In genomic region chr10:82860929-82861315, GRCm38 (mm10) we compare ENCODE assay signal across 8 mouse cellular contexts. TPM values are rescaled to one million over a fixed set of nuclear protein-coding genes. Genes with fewer than 3 reads are reported as not detected.
DNase-seq lines count a peak whose midpoint lies in the region; ATAC-seq lines count a peak whose summit lies in the region.

No protein-coding gene starts in this region.

- 13% methylated on average over 8 of the region's 8 CpGs for WGBS in liver, embryonic 13.5 days (ENCODE audit: insufficient replicate concordance)

- DNase-seq in cerebellum, postnatal 25 days = peak; percentile 13 to 23
- DNase-seq in cerebellum, adult 9-11 months = no peak
- peak; percentile 37 for DNase-seq in thymus, postnatal 0 days (ENCODE audit: low spot score)
- DNase-seq in thymus, postnatal 10 days (ENCODE audit: low spot score in 2 of 2) = no peak
- no peak for DNase-seq in liver, embryonic 13.5 days
- peak; percentile 36 for DNase-seq in thymus, postnatal 4 days
- no peak for DNase-seq in layer of hippocampus, adult 11-12 months (ENCODE audit: low spot score)

- peak overlapping the region; percentile 83 for H3K4me2 ChIP-seq in liver, embryonic 13.5 days

- no peaks in the 10 kb centered on the region for H3K27me3 ChIP-seq in liver, embryonic 13.5 days

- H3K9me3 ChIP-seq in liver, embryonic 13.5 days (replicated peaks) = no peaks in the 10 kb centered on the region

- H3K9ac ChIP-seq in liver, embryonic 13.5 days = peak overlapping the region; percentile 91

- H3K4me3 ChIP-seq in liver, embryonic 13.5 days (replicated peaks) = peak overlapping the region; percentile 81

- peak overlapping the region; percentile 93 for H3K27ac ChIP-seq in liver, embryonic 13.5 days

- peaks cover 32% of the 10 kb centered on the region for H3K36me3 ChIP-seq in liver, embryonic 13.5 days

- no peak for ATAC-seq in liver, embryonic 13.5 days (ENCODE audit: low read depth)
- ATAC-seq in erythroid progenitor cell, adult 5-6 weeks (replicated peaks; ENCODE audit: low FRiP score, poor library complexity, severe bottlenecking) = no peak

- H3K4me1 ChIP-seq in liver, embryonic 13.5 days (replicated peaks) = peaks cover 60% of the 10 kb centered on the region

RNA-seq across cellular contexts. Expression of gene Eid3, which starts 5.5 kb away (rescaled TPM):
- polyA plus RNA-seq in thymus, postnatal 0 days (2015; fragmentation: Nextera tagmentation; extraction: Ambion mirVana) = 0.19 and 0.27 TPM in 2 replicates
- polyA plus RNA-seq in liver, embryonic 13.5 days (2015; fragmentation: Nextera tagmentation; extraction: Ambion mirVana) = 0.22 and 0.28 TPM in 2 replicates
- total RNA-seq in erythroid progenitor cell, adult 5-6 weeks (2015; ENCODE audit: low replicate concordance) = 4.2 TPM in 1 of 2 replicates, not detected in the other
- 6.6 and 9.4 TPM in 2 replicates for total RNA-seq in erythroid progenitor cell, adult 5-6 weeks (2017; ENCODE audit: low replicate concordance)

RNA-seq across cellular contexts. Expression of gene Txnrd1, which starts 27.2 kb away (rescaled TPM):
- 58.5 and 61.6 TPM in 2 replicates for polyA plus RNA-seq in thymus, postnatal 0 days (2015; fragmentation: Nextera tagmentation; extraction: Ambion mirVana)
- 67.9 and 78.2 TPM in 2 replicates for polyA plus RNA-seq in liver, embryonic 13.5 days (2015; fragmentation: Nextera tagmentation; extraction: Ambion mirVana)
- total RNA-seq in erythroid progenitor cell, adult 5-6 weeks (2015; ENCODE audit: low replicate concordance) = 26.7 and 38.1 TPM in 2 replicates
- total RNA-seq in erythroid progenitor cell, adult 5-6 weeks (2017; ENCODE audit: low replicate concordance) = 38.2 and 56.8 TPM in 2 replicates

Comparison
In these comparisons a context has a peak if more than half of its experiments do, and no peak if none do; other contexts are left out.
1. DNase-seq: peak in cerebellum, postnatal 25 days (2 of 2), thymus, postnatal 0 days (single experiment) and thymus, postnatal 4 days (single experiment); none in cerebellum, adult 9-11 months (single experiment), thymus, postnatal 10 days (0 of 2), liver, embryonic 13.5 days (single experiment) and layer of hippocampus, adult 11-12 months (single experiment).